Mouse (Mus musculus): Measurements from ENCODE around the gene Gm20826. TPM values are rescaled to one million over a fixed set of nuclear protein-coding genes. Genes with fewer than 3 reads are reported as not detected.
"Not testable (repeated sequence)": the region's sequence is repeated elsewhere in the genome, so short reads cannot be mapped to it uniquely, and the experiment has no call there.

The Gm20826 gene
- 0.04 TPM in 1 of 2 replicates, not detected in the other for polyA plus RNA-seq (2016; fragmentation: Nextera tagmentation; extraction: Ambion mirVana)

DNA sequence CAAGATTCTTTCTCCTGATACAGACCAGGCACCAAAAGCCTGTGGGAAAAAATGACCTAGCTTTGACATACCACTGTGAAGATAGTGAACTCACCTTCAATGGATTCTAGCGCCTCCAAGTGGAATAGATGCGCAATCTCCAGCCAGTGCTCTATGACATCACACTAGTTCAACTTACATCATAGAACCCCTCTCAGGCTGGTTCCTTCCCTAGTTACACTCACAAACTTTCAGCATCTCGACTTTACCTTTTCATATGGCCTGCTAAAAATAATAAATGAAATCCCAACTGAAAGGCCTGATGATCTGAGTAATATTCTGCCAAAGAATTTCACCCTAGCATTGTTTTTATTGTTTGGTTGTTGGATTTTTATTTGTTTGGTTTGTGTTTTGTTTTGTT, at the start of gene Gm20826:
Gene Gm20826 (minus strand): TSS at position 101 of the 400 bp plus-strand sequence.
- H3K27ac ChIP-seq; H3K4me3 ChIP-seq; H3K4me1 ChIP-seq; H3K27me3 ChIP-seq (ENCODE audit: low read depth, poor library complexity, severe bottlenecking); H3K36me3 ChIP-seq; DNase-seq (ENCODE audit: low spot score); H3K9me3 ChIP-seq (replicated peaks): not testable (repeated sequence)
- WGBS = no CpG with 5 or more reads among the region's 3 CpGs

Other genes starting within 250 kb of the Gm20826 start
- not detected in 2 replicates for gene Gm21788, start 233.5 kb downstream of the Gm20826 start, polyA plus RNA-seq (2016; fragmentation: Nextera tagmentation; extraction: Ambion mirVana)
- gene Gm28576, start 84.5 kb upstream of the Gm20826 start, polyA plus RNA-seq (2016; fragmentation: Nextera tagmentation; extraction: Ambion mirVana) = not detected in 2 replicates

All from limb, embryonic 10.5 days (tissue).